Mouse (Mus musculus) gonadal fat pad, adult 2 months (tissue): ENCODE measurements around the gene Slc12a4. TPM values are rescaled to one million over a fixed set of nuclear protein-coding genes. Genes with fewer than 3 reads are reported as not detected.

ENCODE experiments used
- DNase-seq: peaks from one replicate; pipeline ENCODE4 v3.0.0-alpha.2; 2012; ENCODE audit warnings: low read depth
- polyA plus RNA-seq: library from polyadenylated mRNA; depleted of rRNA; stranded (reverse); fragments of >200 nt; gene quantifications from 2 replicates; pipeline ENCODE4 v1.2.3, GENCODE M21; 2012; rRNA removed

Slc12a4 gene
- polyA plus RNA-seq, 1 experiment = 56.3 TPM

GRCm38 (mm10) chr8:105931271-105931670 is 34.6 kb downstream of the Slc12a4 start:
- DNase-seq = no peak

DNA sequence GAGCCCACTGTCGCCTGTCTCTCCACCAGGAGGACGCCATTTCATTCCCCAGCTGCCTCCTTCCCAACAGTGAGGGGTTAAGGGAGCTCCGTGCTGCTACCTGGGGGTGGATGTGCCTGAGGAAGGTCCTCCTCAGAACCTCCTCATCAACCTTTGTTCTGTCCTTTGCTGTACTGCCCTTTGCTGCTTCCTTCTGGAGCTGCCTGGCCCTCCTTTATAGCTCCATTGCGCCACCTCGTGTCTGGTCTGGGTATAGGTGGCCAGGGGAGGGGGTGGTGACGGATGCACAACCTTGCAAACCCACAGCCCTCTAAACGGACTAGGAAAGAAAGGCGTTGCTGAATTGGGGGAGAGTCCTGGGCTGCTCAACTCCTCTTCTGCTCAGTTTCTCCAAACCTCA is 35.3 kb downstream of the Slc12a4 start:
- no peak for DNase-seq

DNA sequence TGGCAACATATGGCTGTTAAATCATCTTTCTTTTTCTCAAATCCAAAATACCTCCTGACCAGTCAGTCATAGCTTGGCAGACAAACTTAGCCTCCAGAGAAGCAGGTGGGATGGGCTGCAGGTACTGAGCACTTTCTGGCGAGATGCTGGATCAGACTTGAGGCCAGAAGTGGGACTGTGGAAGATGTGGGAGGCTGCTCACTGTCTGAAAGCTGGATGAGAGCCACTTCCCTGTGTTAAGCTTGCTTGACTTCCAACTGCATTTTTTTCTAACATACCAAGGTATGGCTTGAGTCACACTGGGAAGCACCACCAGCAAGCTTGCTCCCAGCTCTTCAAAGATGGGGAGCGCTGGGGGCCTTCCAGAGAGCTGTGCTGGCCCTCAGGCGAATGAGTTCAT is 40.8 kb downstream of the Slc12a4 start:
- DNase-seq = no peak

- DNase-seq = no peak
These were observed 46.5 kb downstream of the Slc12a4 start for GRCm38 (mm10) chr8:105919390-105919789.

DNA sequence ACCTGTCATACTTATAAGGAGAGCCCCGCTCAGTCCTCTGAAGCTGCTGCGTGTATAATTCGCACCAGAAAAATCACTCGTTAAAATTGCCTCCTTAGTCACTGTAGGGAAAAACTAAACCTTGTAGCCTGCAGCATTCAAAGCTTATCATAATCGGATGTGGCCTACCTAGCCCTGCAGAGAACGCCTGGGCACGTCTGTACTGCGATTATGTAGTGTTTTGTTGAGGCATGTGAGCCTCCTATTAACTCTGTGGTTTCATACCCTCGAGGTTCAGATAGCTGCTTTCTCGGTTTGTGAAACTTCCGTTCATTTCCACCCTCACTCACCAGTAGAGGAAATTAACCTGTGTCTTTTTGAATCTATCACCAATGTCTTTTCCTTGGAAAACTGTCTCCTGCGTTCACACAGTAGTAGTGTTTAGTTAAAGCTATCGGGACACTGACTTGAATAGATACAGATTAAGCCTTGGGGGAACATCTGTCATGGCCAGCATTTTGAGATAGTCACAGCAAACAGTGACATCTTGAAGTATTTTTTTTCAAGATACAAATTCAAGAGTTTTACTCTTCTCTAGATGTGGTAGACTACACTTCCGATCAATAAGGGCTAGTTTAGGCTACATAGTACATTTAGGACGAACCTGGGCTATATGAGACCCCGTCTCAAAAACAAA is 64.8 kb downstream of the Slc12a4 start:
- no peak for DNase-seq

DNA sequence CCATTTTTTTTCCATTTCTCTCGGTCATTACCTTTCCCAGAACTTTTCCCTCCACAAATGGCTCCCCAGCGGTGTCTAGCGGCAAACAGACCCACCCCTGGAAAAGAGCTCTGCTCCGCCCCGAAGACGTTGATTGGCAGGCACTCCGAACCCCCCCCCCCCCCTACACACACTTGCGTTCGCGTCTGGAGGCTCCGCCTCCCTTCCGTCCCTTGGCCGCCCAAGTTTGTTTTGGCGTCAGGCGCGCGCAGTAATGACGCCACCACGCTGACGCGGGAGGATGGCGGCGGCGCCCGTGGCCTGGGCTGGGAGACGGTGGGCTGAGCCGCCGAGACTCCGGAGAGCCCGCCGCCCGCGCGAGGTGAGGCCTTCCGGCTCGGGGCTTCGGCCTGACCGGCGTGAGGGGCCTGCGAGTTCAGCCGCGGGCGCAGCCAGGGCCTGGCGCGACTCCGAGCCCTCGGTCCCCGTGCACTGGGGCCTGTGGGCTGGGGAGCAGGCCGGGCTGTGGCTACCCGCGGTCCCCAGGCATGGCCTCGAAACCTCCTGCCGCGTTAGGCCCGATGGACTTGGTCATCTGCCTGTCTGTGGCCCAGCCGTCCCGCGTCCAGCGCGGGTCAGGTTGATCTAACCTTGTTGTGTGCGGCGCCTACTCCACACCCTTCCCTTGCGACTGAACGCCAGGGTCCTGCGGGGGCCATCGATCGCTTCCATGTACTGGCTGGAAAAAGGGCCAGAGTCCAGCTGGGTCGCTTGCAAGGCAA is 65.5 kb downstream of the Slc12a4 start, which contains the start of gene Pskh1:
Gene Pskh1 (plus strand): TSS at position 262 of the 761 bp plus-strand sequence.
- no peak for DNase-seq

- DNase-seq = no peak
These were observed 68.0 kb downstream of the Slc12a4 start for GRCm38 (mm10) chr8:105897801-105898480.

Other genes starting within 250 kb of the Slc12a4 start
- gene Gfod2, start 207.4 kb downstream of the Slc12a4 start, polyA plus RNA-seq = 5.3 and 6.7 TPM in 2 replicates
- 20.0 and 20.4 TPM in 2 replicates for gene Ranbp10, start 138.7 kb downstream of the Slc12a4 start, polyA plus RNA-seq
- 1.1 and 1.2 TPM in 2 replicates for gene Tsnaxip1, start 138.4 kb downstream of the Slc12a4 start, polyA plus RNA-seq
- gene Cenpt, start 112.8 kb downstream of the Slc12a4 start, polyA plus RNA-seq = 18.9 and 23.0 TPM in 2 replicates
- gene Thap11, start 111.0 kb downstream of the Slc12a4 start, polyA plus RNA-seq = 44.3 and 46.8 TPM in 2 replicates
- 23.5 and 25.7 TPM in 2 replicates for gene Nutf2, start 105.5 kb downstream of the Slc12a4 start, polyA plus RNA-seq
- 54.3 and 63.5 TPM in 2 replicates for gene Edc4, start 85.2 kb downstream of the Slc12a4 start, polyA plus RNA-seq
- gene Nrn1l, start 72.5 kb downstream of the Slc12a4 start, polyA plus RNA-seq = 1.4 and 1.7 TPM in 2 replicates
- 47.8 and 51.9 TPM in 2 replicates for gene Pskh1, start 65.7 kb downstream of the Slc12a4 start, polyA plus RNA-seq
- gene Ctrl, start 32.2 kb downstream of the Slc12a4 start, polyA plus RNA-seq = 1.5 and 7.4 TPM in 2 replicates
- gene Psmb10, start 27.7 kb downstream of the Slc12a4 start, polyA plus RNA-seq = 69.8 and 91.4 TPM in 2 replicates
- gene Lcat, start 22.7 kb downstream of the Slc12a4 start, polyA plus RNA-seq = 2.3 and 2.6 TPM in 2 replicates
- gene Dpep3, start 13.3 kb upstream of the Slc12a4 start, polyA plus RNA-seq = 0.92 and 1.7 TPM in 2 replicates
- gene Dus2, start 25.2 kb upstream of the Slc12a4 start, polyA plus RNA-seq = 14.5 and 14.6 TPM in 2 replicates
- not detected in 2 replicates for gene Dpep2nb, start 39.9 kb upstream of the Slc12a4 start, polyA plus RNA-seq
- gene Ddx28, start 45.8 kb upstream of the Slc12a4 start, polyA plus RNA-seq = 8.9 and 9.9 TPM in 2 replicates
- 23.5 and 26.6 TPM in 2 replicates for gene Nfatc3, start 92.7 kb upstream of the Slc12a4 start, polyA plus RNA-seq
- 59.5 and 80.6 TPM in 2 replicates for gene Esrp2, start 170.9 kb upstream of the Slc12a4 start, polyA plus RNA-seq
- 21.4 and 23.4 TPM in 2 replicates for gene Pla2g15, start 184.3 kb upstream of the Slc12a4 start, polyA plus RNA-seq
- 18.3 and 24.9 TPM in 2 replicates for gene Slc7a6, start 202.8 kb upstream of the Slc12a4 start, polyA plus RNA-seq
- gene Slc7a6os, start 244.8 kb upstream of the Slc12a4 start, polyA plus RNA-seq = 12.0 and 14.8 TPM in 2 replicates
- 27.2 and 34.0 TPM in 2 replicates for gene Prmt7, start 244.8 kb upstream of the Slc12a4 start, polyA plus RNA-seq